Mouse (Mus musculus) thymus, adult 2 months (tissue): ENCODE measurements around the gene Man2b2. TPM values are rescaled to one million over a fixed set of nuclear protein-coding genes. Genes with fewer than 3 reads are reported as not detected.
"Not testable (repeated sequence)": the region's sequence is repeated elsewhere in the genome, so short reads cannot be mapped to it uniquely, and the experiment has no call there.

Experiments
- DNase-seq: peaks from one replicate; pipeline ENCODE4 v3.0.0; 2021
- H3K27ac ChIP-seq: fragments of 200-500 bp; 2 replicates; pipeline ENCODE4 v1.5.1; 2012; ENCODE audit warnings: low read length, control low read depth; ENCODE audit not compliant: control insufficient read depth, insufficient read depth
- H3K27me3 ChIP-seq: fragments of 200-500 bp; 2 replicates; pipeline ENCODE4 v1.6.1; 2012; ENCODE audit warnings: mild to moderate bottlenecking, low read length, moderate library complexity, mixed read lengths; ENCODE audit not compliant: control insufficient read depth, insufficient read depth
- H3K36me3 ChIP-seq: fragments of 200-500 bp; 2 replicates; pipeline ENCODE4 v1.6.1; 2012; ENCODE audit warnings: mild to moderate bottlenecking, low read length, moderate library complexity; ENCODE audit not compliant: control insufficient read depth, insufficient read depth
- H3K4me1 ChIP-seq: fragments of 200-500 bp; replicated peaks from 2 replicates; pipeline ENCODE4 v1.6.1; 2012; ENCODE audit warnings: low read length; ENCODE audit not compliant: control insufficient read depth, insufficient read depth
- H3K4me3 ChIP-seq: fragments of 200-500 bp; 2 replicates; pipeline ENCODE4 v1.5.1; 2012; ENCODE audit warnings: mild to moderate bottlenecking, low read length, control low read depth, moderate library complexity; ENCODE audit not compliant: control insufficient read depth, insufficient read depth
- CTCF ChIP-seq: fragments of 200-500 bp; IDR thresholded peaks from 2 replicates; pipeline ENCODE4 v1.5.1; 2012; ENCODE audit warnings: mild to moderate bottlenecking, control low read depth, low read length, moderate library complexity, borderline replicate concordance; ENCODE audit not compliant: control insufficient read depth, poor library complexity, insufficient read depth; ENCODE audit errors: extremely low read depth
- POLR2A ChIP-seq: fragments of 200-500 bp; IDR thresholded peaks from 2 replicates; pipeline ENCODE4 v1.6.1; 2012; ENCODE audit warnings: mild to moderate bottlenecking, low read length, control low read depth, moderate library complexity; ENCODE audit not compliant: control insufficient read depth, poor library complexity, insufficient read depth; ENCODE audit errors: extremely low read depth
- WGBS: fragments of 180-500 bp; shearing (Covaris S2); methylation state at CpG from one replicate; pipeline ENCODE4 v1.1.7; 2018; 5-methylcytosine and 5-hydroxymethylcytosine counted together
- polyA plus RNA-seq: library from polyadenylated mRNA; depleted of rRNA; stranded (reverse); fragments of >200 nt; gene quantifications from 2 replicates; pipeline ENCODE4 v1.2.3, GENCODE M21; 2012

The Man2b2 gene
- polyA plus RNA-seq, 1 experiment, result 76.3 TPM

DNA sequence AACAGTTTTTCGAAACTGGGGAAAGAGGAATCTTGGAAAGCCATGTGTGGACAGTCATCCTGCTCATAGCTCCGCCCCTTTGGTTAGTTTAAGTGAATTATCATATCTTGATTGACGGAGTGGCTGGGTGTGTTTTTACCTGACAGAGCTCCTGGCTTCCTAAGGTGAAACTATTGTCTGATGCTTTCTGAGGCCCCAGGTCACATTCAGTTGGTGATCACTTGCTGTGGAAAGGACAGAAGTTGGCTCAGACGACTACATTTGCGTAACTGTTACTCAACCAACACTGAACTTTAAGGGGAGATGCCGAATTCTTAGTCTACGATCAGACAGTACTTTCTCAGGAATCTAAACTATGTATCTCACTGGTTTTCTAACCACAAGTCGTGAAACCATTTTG is 33.2 kb downstream of the Man2b2 start:
- Histone ChIP-seq H3K27me3 (no peaks in the 10 kb centered on the region), H3K4me1 (peaks cover 2% of the 10 kb centered on the region; the same call in 1 of the 2 replicates), H3K4me3 (no peak overlapping the region), H3K36me3 (no peaks in the 10 kb centered on the region), H3K27ac (no peak overlapping the region)
- WGBS, result 81% methylated on average over 8 of the region's 8 CpGs
- DNase-seq, result no peak
- TF ChIP-seq CTCF (no peak), POLR2A (no peak)

DNA sequence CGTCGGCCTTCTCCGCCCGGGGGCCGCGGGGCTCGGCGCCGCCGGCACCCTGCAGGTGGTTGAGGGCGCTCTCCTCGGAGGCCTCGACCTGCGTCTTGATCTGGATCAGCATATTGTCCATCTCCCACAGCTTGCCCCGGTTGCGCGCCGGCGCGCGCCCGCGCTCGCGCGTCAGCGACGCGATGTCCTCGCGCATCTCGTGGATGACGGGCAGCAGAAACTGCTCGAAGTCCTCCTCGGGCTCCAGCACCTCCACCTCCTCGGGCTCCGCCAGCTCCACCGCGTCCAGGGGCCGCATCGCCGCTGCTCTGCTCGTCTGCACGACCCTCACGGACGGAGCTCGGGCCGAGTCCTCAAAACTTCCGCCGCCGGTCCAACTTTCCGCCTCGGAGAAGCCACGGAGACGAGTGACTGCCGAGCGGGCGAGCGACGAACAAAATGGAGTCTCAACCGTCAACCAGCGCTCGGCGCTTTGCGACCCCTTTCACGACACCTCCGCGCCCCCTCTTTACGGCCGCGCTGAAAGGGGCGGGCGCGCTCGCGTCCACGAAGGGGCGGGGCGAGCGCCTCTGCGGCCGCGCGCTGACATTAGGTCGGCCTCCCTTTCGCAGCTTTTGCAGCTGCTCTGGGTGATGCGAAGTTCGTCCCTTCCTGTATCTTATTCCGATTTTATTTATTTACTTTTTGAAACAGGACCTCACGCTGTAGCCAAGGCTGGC is 34.0 kb downstream of the Man2b2 start, which contains the start of gene Mrfap1:
Gene Mrfap1, minus strand, starts transcription at position 477 of the 719 bp plus-strand sequence.
- WGBS, result under 1% methylated on average over 90 of the region's 90 CpGs

GRCm38 (mm10) chr5:36795647-36796295 is 34.7 kb downstream of the Man2b2 start:
- not testable (repeated sequence) for H3K4me1 ChIP-seq, H3K36me3 ChIP-seq, H3K27me3 ChIP-seq
- TF ChIP-seq CTCF, result peak; percentile 27; the same call in 1 of the 2 replicates
- H3K4me3 ChIP-seq, result peak overlapping the region; percentile 57
- peak; percentile 62 for DNase-seq
- 1% methylated on average over 37 of the region's 37 CpGs for WGBS
- peak overlapping the region; percentile 61 for H3K27ac ChIP-seq

More for the DNA sequence above, 34.0 kb downstream of the Man2b2 start, which contains the start of gene Mrfap1:
- peak; percentile 43; the same call in 1 of the 2 replicates for TF ChIP-seq CTCF
- peak; percentile 83 for TF ChIP-seq POLR2A
- H3K4me3 ChIP-seq, result peak within 1 kb of the TSS; percentile 57
- H3K36me3 ChIP-seq, H3K27me3 ChIP-seq, H3K4me1 ChIP-seq: not testable (repeated sequence)
- DNase-seq, result peak; percentile 93
- peak within 1 kb of the TSS; percentile 61 for H3K27ac ChIP-seq

- H3K4me3 ChIP-seq, result no peak overlapping the region
- no peaks in the 10 kb centered on the region; the same call in 1 of the 2 replicates for H3K27me3 ChIP-seq
- H3K36me3 ChIP-seq, result no peaks in the 10 kb centered on the region
- no peak for DNase-seq
- H3K4me1 ChIP-seq, result peaks cover 2% of the 10 kb centered on the region; the same call in 1 of the 2 replicates
- TF ChIP-seq POLR2A (no peak), CTCF (no peak)
- 77% methylated on average over 9 of the region's 9 CpGs for WGBS
- no peak overlapping the region for H3K27ac ChIP-seq
Measured at GRCm38 (mm10) chr5:36791861-36792260, 38.6 kb downstream of the Man2b2 start.

- Histone ChIP-seq H3K27me3 (no peaks in the 10 kb centered on the region; the same call in 1 of the 2 replicates), H3K4me3 (no peak overlapping the region), H3K36me3 (no peaks in the 10 kb centered on the region), H3K27ac (no peak overlapping the region), H3K4me1 (no peaks in the 10 kb centered on the region)
- no peak for DNase-seq
- 97% methylated on average over 5 of the region's 5 CpGs for WGBS
- no peak for TF ChIP-seq CTCF
- TF ChIP-seq POLR2A, result no peak
Measured at GRCm38 (mm10) chr5:36786052-36786451, 44.4 kb downstream of the Man2b2 start.

DNA sequence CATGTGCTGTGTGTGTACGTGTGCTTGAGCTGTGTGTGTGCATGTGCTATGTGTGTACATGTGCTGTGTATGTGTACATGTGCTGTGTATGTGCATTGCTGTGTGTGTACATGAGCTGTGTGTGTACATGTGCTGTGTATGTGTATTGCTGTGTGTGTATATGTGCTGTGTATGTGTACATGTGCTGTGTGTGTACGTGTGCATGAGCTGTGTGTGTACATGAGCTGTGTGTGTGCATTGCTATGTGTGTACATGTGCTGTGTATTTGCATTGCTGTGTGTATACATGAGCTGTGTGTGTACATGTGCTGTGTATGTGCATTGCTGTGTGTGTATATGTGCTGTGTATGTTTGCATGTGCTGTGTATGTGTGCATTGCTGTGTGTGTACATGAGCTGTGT is 50.9 kb downstream of the Man2b2 start:
- WGBS, result 99% methylated on average over 2 of the region's 2 CpGs
- no peaks in the 10 kb centered on the region for H3K4me1 ChIP-seq
- no peak for TF ChIP-seq POLR2A
- no peak for TF ChIP-seq CTCF

More for the DNA sequence above, 50.9 kb downstream of the Man2b2 start:
- Histone ChIP-seq H3K27me3 (no peaks in the 10 kb centered on the region), H3K4me3 (no peak overlapping the region), H3K27ac (no peak overlapping the region), H3K36me3 (no peaks in the 10 kb centered on the region)
- no peak for DNase-seq
